Mouse (Mus musculus): ENCODE measurements around the gene Hist1h4i. TPM values are rescaled to one million over a fixed set of nuclear protein-coding genes. Genes with fewer than 3 reads are reported as not detected.

Gene Hist1h4i
- total and polyA plus RNA-seq, 3 experiments = 10.4 to 1,065 TPM; not detected in 1

GRCm38 (mm10) chr13:22005605-22006333 lies 35.4 kb downstream of the Hist1h4i start:
- H3K27ac ChIP-seq (ENCODE audit: control insufficient read depth, low read depth, low read length) = no peak overlapping the region
- H3K9me3 ChIP-seq (replicated peaks; ENCODE audit: insufficient read depth, low read length) = no peaks in the 10 kb centered on the region
- peak overlapping the region; percentile 36 for H3K9ac ChIP-seq (ENCODE audit: control insufficient read depth, low read depth, low read length, poor library complexity, severe bottlenecking)
- peaks cover 0 to 18% of the 10 kb centered on the region in 2 experiments; a peak in 2 of 4 replicates for H3K4me1 ChIP-seq (ENCODE audit: control insufficient read depth in 1 of 2, insufficient read depth in 2 of 2, low read length in 2 of 2)
- peaks cover 0 to 7% of the 10 kb centered on the region in 2 experiments; a peak in 2 of 4 replicates for H3K36me3 ChIP-seq (ENCODE audit: control insufficient read depth in 1 of 2, insufficient read depth in 2 of 2, low read length in 2 of 2)
- TF ChIP-seq CTCF (IDR thresholded peaks at IDR 0.05 in 2 of 3, conservative IDR thresholded peaks at IDR 0.05 in 1 of 3; ENCODE audit: control insufficient read depth in 1 of 3, insufficient read depth in 1 of 3, low read depth in 2 of 3, low read length in 3 of 3, poor library complexity in 1 of 3, severe bottlenecking in 1 of 3) = no peak
- TF ChIP-seq GATA1 (IDR thresholded peaks at IDR 0.05; ENCODE audit: low read depth, low read length) = peak; percentile 46
- TF ChIP-seq EP300 (IDR thresholded peaks at IDR 0.05; ENCODE audit: low read depth in 1 of 2, low read length in 2 of 2) = peak in 1 of 2 experiments; percentile 3; a peak in 1 of 4 replicates
- TF ChIP-seq BHLHE40 (IDR thresholded peaks at IDR 0.05; ENCODE audit: borderline replicate concordance, low read depth, low read length) = 0 out of 2 replicates have a peak, but pooled peaks have one; percentile 13
- no peak for TF ChIP-seq RAD21 (IDR thresholded peaks at IDR 0.05; ENCODE audit: low read depth, low read length)
- TF ChIP-seq KAT2A (conservative IDR thresholded peaks at IDR 0.05; ENCODE audit: low read depth, low read length) = no peak
- TF ChIP-seq TAL1 (IDR thresholded peaks at IDR 0.05; ENCODE audit: low read length) = no peak
- TF ChIP-seq MYC (IDR thresholded peaks at IDR 0.05; ENCODE audit: low read depth, low read length) = no peak
- H3K27me3 ChIP-seq (ENCODE audit: control insufficient read depth in 1 of 2, insufficient read depth in 2 of 2, low read length in 2 of 2) = peaks cover 2 to 10% of the 10 kb centered on the region in 2 experiments; a peak in 3 of 4 replicates
- H3K4me3 ChIP-seq (ENCODE audit: control insufficient read depth in 1 of 2, insufficient read depth in 1 of 2, low read depth in 2 of 2, low read length in 2 of 2) = peak overlapping the region; percentile 51 to 77
- peak; percentile 68 for DNase-seq (ENCODE audit: low read depth, low spot score)
- no peaks in the 10 kb centered on the region for H3K79me2 ChIP-seq (ENCODE audit: control insufficient read depth, insufficient read depth, low read length, poor library complexity)

GRCm38 (mm10) chr13:22001823-22002222 lies 39.3 kb downstream of the Hist1h4i start:
- H3K27me3 ChIP-seq (ENCODE audit: control insufficient read depth in 1 of 2, insufficient read depth in 2 of 2, low read length in 2 of 2) = peaks cover 2 to 6% of the 10 kb centered on the region in 2 experiments; a peak in 3 of 4 replicates
- peak overlapping the region; percentile 33; the same call in 1 of the 2 replicates for H3K27ac ChIP-seq (ENCODE audit: control insufficient read depth, low read depth, low read length)
- peak overlapping the region; percentile 32 for H3K9ac ChIP-seq (ENCODE audit: control insufficient read depth, low read depth, low read length, poor library complexity, severe bottlenecking)
- no peaks in the 10 kb centered on the region for H3K9me3 ChIP-seq (replicated peaks; ENCODE audit: insufficient read depth, low read length)
- peaks cover 0 to 12% of the 10 kb centered on the region in 2 experiments; a peak in 2 of 4 replicates for H3K36me3 ChIP-seq (ENCODE audit: control insufficient read depth in 1 of 2, insufficient read depth in 2 of 2, low read length in 2 of 2)
- H3K4me1 ChIP-seq (ENCODE audit: control insufficient read depth in 1 of 2, insufficient read depth in 2 of 2, low read length in 2 of 2) = peaks cover 0 to 21% of the 10 kb centered on the region in 2 experiments; a peak in 2 of 4 replicates
- peak overlapping the region; percentile 40 to 43 for H3K4me3 ChIP-seq (ENCODE audit: control insufficient read depth in 1 of 2, insufficient read depth in 1 of 2, low read depth in 2 of 2, low read length in 2 of 2)
- peak; percentile 80 for DNase-seq (ENCODE audit: low read depth, low spot score)
- H3K79me2 ChIP-seq (ENCODE audit: control insufficient read depth, insufficient read depth, low read length, poor library complexity) = no peaks in the 10 kb centered on the region
- 0 out of 2 replicates have a peak, but pooled peaks have one; percentile 23 for TF ChIP-seq HCFC1 (IDR thresholded peaks at IDR 0.05; ENCODE audit: low read depth, low read length)
- no peak for TF ChIP-seq NELFE (IDR thresholded peaks at IDR 0.05; ENCODE audit: low read depth, low read length)
- no peak for TF ChIP-seq MAX (IDR thresholded peaks at IDR 0.05; ENCODE audit: low read length)
- TF ChIP-seq POLR2AphosphoS5 (IDR thresholded peaks at IDR 0.05; ENCODE audit: borderline replicate concordance, low read depth, low read length) = no peak
- TF ChIP-seq SIN3A (IDR thresholded peaks at IDR 0.05; ENCODE audit: low read length) = peak; percentile 43
- TF ChIP-seq GABPA (IDR thresholded peaks at IDR 0.05; ENCODE audit: low read depth, low read length) = no peak
- TF ChIP-seq POLR2A (IDR thresholded peaks at IDR 0.05; ENCODE audit: control insufficient read depth in 1 of 2, insufficient read depth in 1 of 2, low read depth in 1 of 2, low read length in 2 of 2, poor library complexity in 1 of 2) = 0 out of 4 replicates have a peak, but pooled peaks of 1 of the 2 experiments have one; percentile 16

Data from MEL (cell line).